23 mouse cellular contexts compared by ENCODE assay signal in the genomic region with DNA sequence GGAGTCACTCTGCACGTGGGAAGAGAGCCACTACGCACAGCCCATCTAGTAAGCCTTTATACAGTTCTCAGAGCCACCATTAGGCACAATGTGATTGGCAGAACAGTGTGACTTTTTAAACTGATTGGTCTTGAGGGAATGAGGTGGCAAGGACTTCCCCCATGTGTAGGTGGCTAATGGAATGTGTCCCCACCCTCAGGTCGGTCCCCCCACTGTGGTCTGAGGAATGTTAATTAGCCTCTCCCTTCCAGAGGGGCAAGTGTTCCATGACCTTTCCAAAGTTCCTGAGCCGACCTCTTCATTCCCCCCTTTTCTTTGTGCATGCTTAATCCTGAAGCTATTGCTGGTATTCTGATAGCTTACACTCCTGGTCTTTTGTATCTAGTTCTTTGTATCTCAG.
A peak's percentile ranks its signal among the peaks of the same experiment; 100 is the strongest.
DNase-seq lines count a peak whose midpoint lies in the region; ATAC-seq lines count a peak whose summit lies in the region.
"Had no signal": no experiment of that assay in that cellular context is flagged by ENCODE, and none has a peak within 500 bp of the region (broad histone marks: within the 10 kb centered on the region; RNA-seq: fewer than 3 reads in every experiment).

No protein-coding gene starts in this region.

- WGBS in heart, embryonic 10.5 days, result 59% methylated on average over 4 of the region's 4 CpGs

- H3K4me1 ChIP-seq in heart, embryonic 10.5 days, result no peaks in the 10 kb centered on the region
- H3K4me1 ChIP-seq: embryonic facial prominence, embryonic 10.5 days; embryonic facial prominence, embryonic 12.5 days; forebrain, embryonic 12.5 days had no signal

- H3K27ac ChIP-seq in heart, embryonic 10.5 days, result no peak overlapping the region
- H3K27ac ChIP-seq: embryonic facial prominence, embryonic 10.5 days; embryonic facial prominence, embryonic 12.5 days; forebrain, embryonic 10.5 days; forebrain, embryonic 12.5 days had no signal

- ATAC-seq in megakaryocyte-erythroid progenitor cell, adult 5-6 weeks (replicated peaks; ENCODE audit: low FRiP score, low TSS enrichment, poor library complexity, severe bottlenecking), result no peak
- ATAC-seq in erythroblast, adult 5-6 weeks (replicated peaks; ENCODE audit: low FRiP score, poor library complexity, severe bottlenecking), result no peak
- ATAC-seq: forebrain, embryonic 14.5 days; forebrain, embryonic 16.5 days had no signal

- no peaks in the 10 kb centered on the region for H3K36me3 ChIP-seq in heart, embryonic 10.5 days
- H3K36me3 ChIP-seq: embryonic facial prominence, embryonic 10.5 days; embryonic facial prominence, embryonic 12.5 days; forebrain, embryonic 10.5 days; forebrain, embryonic 12.5 days had no signal

- H3K4me3 ChIP-seq in heart, embryonic 10.5 days, result no peak overlapping the region
- H3K4me3 ChIP-seq: embryonic facial prominence, embryonic 10.5 days; embryonic facial prominence, embryonic 12.5 days; erythroblast, embryonic 14.5 days; forebrain, embryonic 10.5 days; forebrain, embryonic 12.5 days had no signal

- DNase-seq in heart, embryonic 10.5 days (ENCODE audit: low spot score), result peak; percentile 56
- DNase-seq in heart, adult 9 months (ENCODE audit: low spot score in 2 of 2), result no peak
- DNase-seq in ES-CJ7 (ENCODE audit: low read depth, low spot score), result peak; percentile 77
- DNase-seq in R1 (ENCODE audit: low read depth, low spot score), result peak; percentile 93
- DNase-seq in adipocyte (ENCODE audit: low spot score), result no peak
- DNase-seq: adrenal gland, adult 8-10 months; adrenal gland, postnatal 14 days; adrenal gland, postnatal 36 days; cerebellum, adult 11-12 months; cerebellum, adult 2 months; cerebellum, adult 9-10 months; cerebellum, postnatal 10 days; cerebellum, postnatal 25 days had no signal

- no peaks in the 10 kb centered on the region for H3K9me3 ChIP-seq in heart, embryonic 10.5 days
- H3K9me3 ChIP-seq: embryonic facial prominence, embryonic 10.5 days; embryonic facial prominence, embryonic 12.5 days; forebrain, embryonic 10.5 days; forebrain, embryonic 12.5 days had no signal

- no peaks in the 10 kb centered on the region for H3K27me3 ChIP-seq in heart, embryonic 10.5 days (ENCODE audit: insufficient read depth, poor library complexity, severe bottlenecking)
- H3K27me3 ChIP-seq: CH12.LX; embryonic facial prominence, embryonic 12.5 days; forebrain, embryonic 12.5 days had no signal

Comparison
In these comparisons a context has a peak if more than half of its experiments do, and no peak if none do; other contexts are left out.
1. DNase-seq: peak in heart, embryonic 10.5 days (single experiment), ES-CJ7 (single experiment) and R1 (single experiment); none in heart, adult 9 months (0 of 2) and adipocyte (single experiment).